Mouse (Mus musculus) ES-E14 (cell line): ENCODE results near the gene Smarcc1. TPM values are rescaled to one million over a fixed set of nuclear protein-coding genes. Genes with fewer than 3 reads are reported as not detected.
"Not testable (repeated sequence)": the region's sequence is repeated elsewhere in the genome, so short reads cannot be mapped to it uniquely, and the experiment has no call there.

Source experiments
- DNase-seq: peaks from one replicate; pipeline ENCODE4 v3.0.0-alpha.2; 2013; ENCODE audit warnings: low read depth, low spot score
- H3K27ac ChIP-seq: 2 replicates; pipeline ENCODE4 v1.5.1; 2012; ENCODE audit warnings: low read depth, mild to moderate bottlenecking, low read length, moderate library complexity, mixed read lengths; ENCODE audit not compliant: poor library complexity, insufficient read depth, severe bottlenecking
- H3K36me3 ChIP-seq: 2 replicates; pipeline ENCODE4 v1.6.1; 2012; ENCODE audit warnings: mild to moderate bottlenecking, low read length, moderate library complexity, mixed read lengths; ENCODE audit not compliant: control insufficient read depth, poor library complexity, insufficient read depth, severe bottlenecking
- H3K4me1 ChIP-seq, 2 experiments: fragments of 150-350 bp in 1 of 2; sonication (generic) in 1 of 2; 2 replicates each; pipeline ENCODE4 v1.6.1; 2012; ENCODE audit warnings: low read length in 2 of 2, mild to moderate bottlenecking in 1 of 2, mixed read lengths in 1 of 2; ENCODE audit not compliant: control insufficient read depth in 2 of 2, insufficient read depth in 2 of 2, poor library complexity in 1 of 2
- H3K4me3 ChIP-seq, 2 experiments: fragments of 150-350 bp in 1 of 2; sonication (generic) in 1 of 2; 2 replicates each; pipeline ENCODE4 v1.5.1; 2012; ENCODE audit warnings: low read length in 2 of 2, low read depth in 1 of 2, mild to moderate bottlenecking in 1 of 2, mixed read lengths in 1 of 2; ENCODE audit not compliant: insufficient read depth in 1 of 2, poor library complexity in 1 of 2, severe bottlenecking in 1 of 2
- H3K9ac ChIP-seq: 2 replicates; pipeline ENCODE4 v1.6.1; 2012; ENCODE audit warnings: low read depth, mild to moderate bottlenecking, low read length, mixed read lengths; ENCODE audit not compliant: poor library complexity, insufficient read depth, severe bottlenecking
- H3K9me3 ChIP-seq: fragments of 150-350 bp; sonication (generic); 2 replicates; pipeline ENCODE4 v1.6.1; 2012; ENCODE audit warnings: low read depth, mild to moderate bottlenecking, low read length; ENCODE audit not compliant: control insufficient read depth, insufficient read depth
- CHD2 ChIP-seq: IDR thresholded peaks from 2 replicates; pipeline ENCODE4 v1.6.1; 2014; ENCODE audit warnings: mild to moderate bottlenecking, low read depth, low read length, inconsistent platforms
- HCFC1 ChIP-seq: IDR thresholded peaks from 2 replicates; pipeline ENCODE4 v1.6.1; 2012; ENCODE audit warnings: low read length, inconsistent platforms, borderline replicate concordance; ENCODE audit not compliant: insufficient read depth
- MAFK ChIP-seq: IDR thresholded peaks from 2 replicates; pipeline ENCODE4 v1.6.1; 2014; ENCODE audit warnings: mild to moderate bottlenecking, low read depth, low read length, inconsistent platforms; ENCODE audit not compliant: insufficient read depth
- ZC3H11A ChIP-seq: IDR thresholded peaks from 2 replicates; pipeline ENCODE4 v1.6.1; 2012; ENCODE audit warnings: low read depth, mild to moderate bottlenecking, inconsistent platforms, low read length, borderline replicate concordance
- ZNF384 ChIP-seq: IDR thresholded peaks from 2 replicates; pipeline ENCODE4 v1.6.1; 2012; ENCODE audit warnings: low read depth, low read length, inconsistent platforms
- in situ Hi-C, 2 experiments: fragments of 600-800 bp; cut with MboI; formaldehyde crosslinking; loops; one replicate each; pipeline ENCODE4 v1.15.1; 2025; ENCODE audit warnings: low sequenced_read_pairs in 2 of 2, inconsistent platforms in 1 of 2; ENCODE audit not compliant: unreplicated experiment in 2 of 2
- total RNA-seq: library from RNA; depleted of rRNA; stranded (reverse); fragments of 300-350 nt; gene quantifications from 2 replicates; pipeline ENCODE4 v1.2.3, GENCODE M21; 2012

Gene Smarcc1
- total RNA-seq, 1 experiment, result 64.3 TPM

- in situ Hi-C loops, result no loop called here
- H3K4me3 ChIP-seq, result no peak overlapping the region
- TF ChIP-seq ZC3H11A, result no peak
- no peak for TF ChIP-seq MAFK
- TF ChIP-seq ZNF384, result no peak
- TF ChIP-seq CHD2, result no peak
- no peak for TF ChIP-seq HCFC1
- no peak overlapping the region for H3K27ac ChIP-seq
- H3K9me3 ChIP-seq, result no peaks in the 10 kb centered on the region
- no peaks in the 10 kb centered on the region for H3K36me3 ChIP-seq
- H3K9ac ChIP-seq, result no peak overlapping the region
- peaks cover 0 to 2% of the 10 kb centered on the region in 2 experiments; a peak in 1 of 4 replicates for H3K4me1 ChIP-seq
- DNase-seq, result no peak
Observed at GRCm38 (mm10) chr9:110121424-110121823, 3.9 kb downstream of the Smarcc1 start.

DNA sequence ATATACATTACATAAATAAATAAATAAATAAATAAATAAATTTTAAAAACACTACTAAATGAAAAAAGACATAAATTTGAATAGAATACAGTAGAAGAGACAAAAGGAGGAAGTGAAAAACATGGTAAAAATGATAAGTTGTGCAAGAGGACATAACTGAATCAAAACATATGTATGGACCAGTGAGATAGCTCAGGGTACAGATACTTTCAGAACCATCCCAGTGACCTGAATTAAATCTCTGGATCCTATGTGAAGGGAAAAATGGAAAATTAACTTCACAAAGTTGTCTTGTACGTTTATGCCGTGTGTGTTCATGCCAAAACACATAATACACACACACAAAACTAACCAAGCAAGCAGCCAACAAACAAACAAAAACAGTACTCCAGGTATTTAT, 5.8 kb downstream of the Smarcc1 start:
- Histone ChIP-seq H3K36me3 (no peaks in the 10 kb centered on the region), H3K27ac (no peak overlapping the region), H3K4me1 (peaks cover 0 to 2% of the 10 kb centered on the region in 2 experiments; a peak in 1 of 4 replicates), H3K9me3 (no peaks in the 10 kb centered on the region), H3K4me3 (no peak overlapping the region), H3K9ac (no peak overlapping the region)
- TF ChIP-seq ZNF384 (no peak), MAFK (no peak), CHD2 (no peak), ZC3H11A (no peak)
- in situ Hi-C loops, result no loop called here
- no peak for DNase-seq

- H3K9me3 ChIP-seq, H3K27ac ChIP-seq, H3K9ac ChIP-seq, DNase-seq, H3K36me3 ChIP-seq, in situ Hi-C loops, H3K4me1 ChIP-seq, H3K4me3 ChIP-seq: not testable (repeated sequence)
- TF ChIP-seq ZNF384, result 0 out of 2 replicates have a peak, but pooled peaks have one; percentile 40
Observed at GRCm38 (mm10) chr9:110124008-110124540, 6.6 kb downstream of the Smarcc1 start.

GRCm38 (mm10) chr9:110130896-110131524, 13.5 kb downstream of the Smarcc1 start:
- H3K9ac ChIP-seq, result peak overlapping the region; percentile 66; the same call in 1 of the 2 replicates
- peak overlapping the region; percentile 67 to 71 for H3K4me3 ChIP-seq
- in situ Hi-C loops, result no loop called here
- H3K9me3 ChIP-seq, result no peaks in the 10 kb centered on the region
- H3K36me3 ChIP-seq, result peaks cover 7% of the 10 kb centered on the region
- peak overlapping the region; percentile 84; the same call in 1 of the 2 replicates for H3K27ac ChIP-seq
- DNase-seq, result no peak
- no peak for TF ChIP-seq MAFK
- TF ChIP-seq ZNF384, result no peak
- TF ChIP-seq ZC3H11A, result no peak
- TF ChIP-seq HCFC1, result no peak
- TF ChIP-seq CHD2, result no peak
- no peaks in the 10 kb centered on the region; a peak in 1 of 4 replicates for H3K4me1 ChIP-seq
